Mouse (Mus musculus): ENCODE results near the gene Gins3. TPM values are rescaled to one million over a fixed set of nuclear protein-coding genes. Genes with fewer than 3 reads are reported as not detected.

Gene Gins3
- polyA plus RNA-seq, 1 experiment from 2014 or later: 5.1 TPM

GRCm38 (mm10) chr8:95632840-95633239 is 413 bp upstream of the Gins3 start:
- no peak for ATAC-seq
- Histone ChIP-seq H3K9me3 (ENCODE audit: low read length) (no peaks in the 10 kb centered on the region), H3K9ac (replicated peaks) (no peak overlapping the region), H3K4me1 (ENCODE audit: insufficient read depth) (peaks cover 6% of the 10 kb centered on the region), H3K4me2 (ENCODE audit: low read depth, low read length) (peak overlapping the region; percentile 96), H3K4me3 (ENCODE audit: low read depth, low read length) (0 out of 2 replicates have a peak overlapping the region, but pooled peaks have one; percentile 96), H3K27ac (ENCODE audit: low read depth) (no peak overlapping the region), H3K36me3 (replicated peaks; ENCODE audit: insufficient read depth, low read length) (0 out of 2 replicates have a peak, but pooled peaks cover 3% of the 10 kb centered on the region), H3K27me3 (ENCODE audit: insufficient read depth, low read length) (no peaks in the 10 kb centered on the region)
- WGBS (ENCODE audit: insufficient replicate concordance): 81% methylated on average over 6 of the region's 6 CpGs
- no peak for DNase-seq
- TF ChIP-seq CTCF (IDR thresholded peaks at IDR 0.05; ENCODE audit: low read depth): no peak
- TF ChIP-seq EP300 (IDR thresholded peaks at IDR 0.05; ENCODE audit: low read depth): no peak

- ATAC-seq (no peak), DNase-seq (no peak)
- Histone ChIP-seq H3K27ac (ENCODE audit: low read depth) (no peak overlapping the region), H3K9me3 (ENCODE audit: low read length) (no peaks in the 10 kb centered on the region), H3K4me1 (ENCODE audit: insufficient read depth) (peaks cover 6% of the 10 kb centered on the region), H3K36me3 (replicated peaks; ENCODE audit: insufficient read depth, low read length) (0 out of 2 replicates have a peak, but pooled peaks cover 6% of the 10 kb centered on the region), H3K9ac (replicated peaks) (peak overlapping the region; percentile 84), H3K4me3 (ENCODE audit: low read depth, low read length) (peak overlapping the region; percentile 96), H3K27me3 (ENCODE audit: insufficient read depth, low read length) (no peaks in the 10 kb centered on the region), H3K4me2 (ENCODE audit: low read depth, low read length) (peak overlapping the region; percentile 96)
- WGBS (ENCODE audit: insufficient replicate concordance): 6% methylated on average over 6 of the region's 6 CpGs
- no peak for TF ChIP-seq EP300 (IDR thresholded peaks at IDR 0.05; ENCODE audit: low read depth)
- no peak for TF ChIP-seq CTCF (IDR thresholded peaks at IDR 0.05; ENCODE audit: low read depth)
Observed at GRCm38 (mm10) chr8:95634063-95634340, 749 bp downstream of the Gins3 start.

GRCm38 (mm10) chr8:95644942-95645341 is 11.7 kb downstream of the Gins3 start:
- WGBS (ENCODE audit: insufficient replicate concordance): 85% methylated on average over 2 of the region's 2 CpGs
- no peak overlapping the region for H3K4me3 ChIP-seq (ENCODE audit: low read depth, low read length)
- H3K4me1 ChIP-seq (ENCODE audit: insufficient read depth): no peaks in the 10 kb centered on the region
- peaks cover 5% of the 10 kb centered on the region; the same call in 1 of the 2 replicates for H3K36me3 ChIP-seq (replicated peaks; ENCODE audit: insufficient read depth, low read length)
- no peak overlapping the region for H3K9ac ChIP-seq (replicated peaks)
- ATAC-seq (no peak), DNase-seq (no peak)
- no peak overlapping the region for H3K27ac ChIP-seq (ENCODE audit: low read depth)
- no peak overlapping the region for H3K4me2 ChIP-seq (ENCODE audit: low read depth, low read length)
- no peaks in the 10 kb centered on the region for H3K27me3 ChIP-seq (ENCODE audit: insufficient read depth, low read length)
- no peaks in the 10 kb centered on the region for H3K9me3 ChIP-seq (ENCODE audit: low read length)
- TF ChIP-seq CTCF (IDR thresholded peaks at IDR 0.05; ENCODE audit: low read depth) (no peak), EP300 (IDR thresholded peaks at IDR 0.05; ENCODE audit: low read depth) (no peak)

GRCm38 (mm10) chr8:95648251-95648650 is 15.0 kb downstream of the Gins3 start:
- Histone ChIP-seq H3K27me3 (ENCODE audit: insufficient read depth, low read length) (no peaks in the 10 kb centered on the region), H3K4me3 (ENCODE audit: low read depth, low read length) (no peak overlapping the region), H3K4me2 (ENCODE audit: low read depth, low read length) (no peak overlapping the region), H3K9ac (replicated peaks) (no peak overlapping the region), H3K4me1 (ENCODE audit: insufficient read depth) (no peaks in the 10 kb centered on the region), H3K9me3 (ENCODE audit: low read length) (no peaks in the 10 kb centered on the region), H3K36me3 (replicated peaks; ENCODE audit: insufficient read depth, low read length) (no peaks in the 10 kb centered on the region), H3K27ac (ENCODE audit: low read depth) (no peak overlapping the region)
- WGBS (ENCODE audit: insufficient replicate concordance): 45% methylated on average over 3 of the region's 3 CpGs
- ATAC-seq: no peak
- TF ChIP-seq CTCF (IDR thresholded peaks at IDR 0.05; ENCODE audit: low read depth) (no peak), EP300 (IDR thresholded peaks at IDR 0.05; ENCODE audit: low read depth) (no peak)
- DNase-seq: no peak

- Histone ChIP-seq H3K4me2 (ENCODE audit: low read depth, low read length) (no peak overlapping the region), H3K9ac (replicated peaks) (no peak overlapping the region), H3K9me3 (ENCODE audit: low read length) (no peaks in the 10 kb centered on the region), H3K27ac (ENCODE audit: low read depth) (no peak overlapping the region), H3K4me3 (ENCODE audit: low read depth, low read length) (no peak overlapping the region), H3K4me1 (ENCODE audit: insufficient read depth) (no peaks in the 10 kb centered on the region), H3K27me3 (ENCODE audit: insufficient read depth, low read length) (no peaks in the 10 kb centered on the region), H3K36me3 (replicated peaks; ENCODE audit: insufficient read depth, low read length) (no peaks in the 10 kb centered on the region)
- DNase-seq: no peak
- no peak for TF ChIP-seq CTCF (IDR thresholded peaks at IDR 0.05; ENCODE audit: low read depth)
- TF ChIP-seq EP300 (IDR thresholded peaks at IDR 0.05; ENCODE audit: low read depth): no peak
- ATAC-seq: no peak
- 67% methylated on average over 5 of the region's 5 CpGs for WGBS (ENCODE audit: insufficient replicate concordance)
Observed at GRCm38 (mm10) chr8:95653351-95653750, 20.1 kb downstream of the Gins3 start.

- no peak overlapping the region for H3K4me2 ChIP-seq (ENCODE audit: low read depth, low read length)
- no peaks in the 10 kb centered on the region for H3K9me3 ChIP-seq (ENCODE audit: low read length)
- H3K9ac ChIP-seq (replicated peaks): no peak overlapping the region
- no peak overlapping the region for H3K27ac ChIP-seq (ENCODE audit: low read depth)
- H3K4me3 ChIP-seq (ENCODE audit: low read depth, low read length): no peak overlapping the region
- no peak for TF ChIP-seq CTCF (IDR thresholded peaks at IDR 0.05; ENCODE audit: low read depth)
- no peak for TF ChIP-seq EP300 (IDR thresholded peaks at IDR 0.05; ENCODE audit: low read depth)
- no peaks in the 10 kb centered on the region for H3K4me1 ChIP-seq (ENCODE audit: insufficient read depth)
- WGBS (ENCODE audit: insufficient replicate concordance): 74% methylated on average over 7 of the region's 7 CpGs
- no peaks in the 10 kb centered on the region for H3K27me3 ChIP-seq (ENCODE audit: insufficient read depth, low read length)
- DNase-seq: no peak
- H3K36me3 ChIP-seq (replicated peaks; ENCODE audit: insufficient read depth, low read length): no peaks in the 10 kb centered on the region
- ATAC-seq: no peak
Observed at GRCm38 (mm10) chr8:95655831-95656230, 22.6 kb downstream of the Gins3 start.

All from liver, postnatal 0 days (tissue).